Mouse (Mus musculus): ENCODE measurements around the gene Rnaseh2b.

- TF ChIP-seq CTCF (IDR thresholded peaks at IDR 0.05; ENCODE audit: low read depth) (no peak), EP300 (optimal IDR thresholded peaks at IDR 0.05) (no peak)
Observed at GRCm38 (mm10) chr14:62339196-62339595, 46.8 kb downstream of the Rnaseh2b start.
